Mouse (Mus musculus) midbrain, embryonic 10.5 days (tissue): Measurements from ENCODE around the gene Wdr18. TPM values are rescaled to one million over a fixed set of nuclear protein-coding genes. Genes with fewer than 3 reads are reported as not detected.

Experiments used
- DNase-seq: peaks from one replicate; pipeline ENCODE4 v3.0.0-alpha.2; 2017; ENCODE audit warnings: low spot score
- H3K27ac ChIP-seq: fragments of 300-500 bp; sonication (generic); replicated peaks from 2 replicates; pipeline ENCODE4 v1.5.1; 2016; ENCODE audit warnings: mild to moderate bottlenecking
- H3K27me3 ChIP-seq: fragments of 300-500 bp; sonication (generic); 2 replicates; pipeline ENCODE4 v1.6.1; 2016; ENCODE audit warnings: low read depth, mild to moderate bottlenecking; ENCODE audit not compliant: poor library complexity, severe bottlenecking
- H3K36me3 ChIP-seq: fragments of 300-500 bp; sonication (generic); 2 replicates; pipeline ENCODE4 v1.6.1; 2016; ENCODE audit warnings: mild to moderate bottlenecking, moderate library complexity
- H3K4me1 ChIP-seq: fragments of 300-500 bp; sonication (generic); 2 replicates; pipeline ENCODE4 v1.6.1; 2016
- H3K4me3 ChIP-seq: fragments of 300-500 bp; sonication (generic); 2 replicates; pipeline ENCODE4 v1.5.1; 2016; ENCODE audit warnings: mild to moderate bottlenecking, moderate library complexity
- H3K9me3 ChIP-seq: fragments of 300-500 bp; sonication (generic); replicated peaks from 2 replicates; pipeline ENCODE4 v1.6.1; 2016; ENCODE audit warnings: mild to moderate bottlenecking
- WGBS: fragments of 180-500 bp; shearing (Covaris S2); methylation state at CpG from one replicate; pipeline ENCODE4 v1.1.7; 2016; 5-methylcytosine and 5-hydroxymethylcytosine counted together
- polyA plus RNA-seq: library from polyadenylated mRNA; unstranded; fragments of >200 nt; fragmentation: Nextera tagmentation; extraction: Ambion mirVana; gene quantifications from 2 replicates; pipeline ENCODE4 v1.2.1, GENCODE M21; 2016

Wdr18 gene
- polyA plus RNA-seq, 1 experiment from 2014 or later: 155 TPM

DNA sequence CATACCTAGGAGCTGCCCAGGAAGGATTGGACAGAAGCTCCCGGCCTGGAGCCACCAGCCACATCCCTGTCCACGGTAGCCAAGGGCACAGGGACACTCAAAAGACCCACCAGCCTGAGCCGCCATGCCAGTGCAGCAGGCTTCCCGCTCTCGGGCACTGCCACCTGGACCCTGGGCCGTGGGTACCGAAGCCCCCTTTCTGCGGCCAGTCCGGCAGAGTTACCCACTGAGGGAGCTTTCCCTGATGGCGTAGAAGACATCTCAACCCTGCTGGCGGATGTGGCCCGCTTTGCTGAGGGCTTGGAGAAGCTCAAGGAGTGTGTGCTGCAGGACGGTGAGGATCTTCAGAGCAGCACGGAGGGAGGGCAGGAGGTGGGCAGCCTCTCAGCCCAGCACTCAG lies 57.8 kb downstream of the Wdr18 start:
- Histone ChIP-seq H3K27ac (no peak overlapping the region), H3K4me3 (0 out of 2 replicates have a peak overlapping the region, but pooled peaks have one; percentile 2), H3K4me1 (peaks cover 35% of the 10 kb centered on the region), H3K9me3 (no peaks in the 10 kb centered on the region), H3K27me3 (peaks cover 81% of the 10 kb centered on the region), H3K36me3 (peaks cover 5% of the 10 kb centered on the region)
- DNase-seq: no peak
- 82% methylated on average over 14 of the region's 14 CpGs for WGBS

DNA sequence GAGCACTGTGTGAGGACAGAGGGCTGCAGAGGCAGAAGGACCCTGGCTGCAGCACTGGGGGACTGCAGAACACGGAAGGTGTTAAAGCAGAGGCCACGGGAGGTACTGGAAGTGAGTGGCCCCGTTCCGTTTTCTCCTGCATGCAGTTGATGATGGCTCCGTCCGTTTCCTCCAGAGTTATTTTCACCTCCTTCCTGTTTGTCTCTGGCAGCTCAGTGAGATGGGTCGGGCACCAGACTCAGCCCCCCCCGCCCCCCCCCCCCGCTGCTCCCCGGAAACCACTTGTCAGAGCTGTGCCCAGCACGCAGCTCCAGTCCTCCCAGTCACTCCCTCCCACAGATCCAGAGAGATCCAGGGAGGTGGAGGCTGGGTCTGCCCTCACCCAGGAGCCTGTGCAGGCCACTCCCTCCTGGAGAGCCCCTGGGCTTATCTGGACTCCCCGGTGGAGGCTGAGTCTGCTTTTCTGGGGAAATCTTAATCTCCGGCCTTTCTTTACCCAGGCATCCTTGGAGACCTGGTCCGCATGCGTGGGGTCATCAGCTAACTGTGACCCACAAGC lies 58.9 kb downstream of the Wdr18 start:
- DNase-seq: peak; percentile 40
- WGBS: 6% methylated on average over 14 of the region's 15 CpGs
- peaks cover 35% of the 10 kb centered on the region for H3K4me1 ChIP-seq
- no peaks in the 10 kb centered on the region for H3K9me3 ChIP-seq
- H3K36me3 ChIP-seq: peaks cover 7% of the 10 kb centered on the region
- peak overlapping the region; percentile 85 for H3K27ac ChIP-seq
- H3K27me3 ChIP-seq: peaks cover 71% of the 10 kb centered on the region
- H3K4me3 ChIP-seq: peak overlapping the region; percentile 49

DNA sequence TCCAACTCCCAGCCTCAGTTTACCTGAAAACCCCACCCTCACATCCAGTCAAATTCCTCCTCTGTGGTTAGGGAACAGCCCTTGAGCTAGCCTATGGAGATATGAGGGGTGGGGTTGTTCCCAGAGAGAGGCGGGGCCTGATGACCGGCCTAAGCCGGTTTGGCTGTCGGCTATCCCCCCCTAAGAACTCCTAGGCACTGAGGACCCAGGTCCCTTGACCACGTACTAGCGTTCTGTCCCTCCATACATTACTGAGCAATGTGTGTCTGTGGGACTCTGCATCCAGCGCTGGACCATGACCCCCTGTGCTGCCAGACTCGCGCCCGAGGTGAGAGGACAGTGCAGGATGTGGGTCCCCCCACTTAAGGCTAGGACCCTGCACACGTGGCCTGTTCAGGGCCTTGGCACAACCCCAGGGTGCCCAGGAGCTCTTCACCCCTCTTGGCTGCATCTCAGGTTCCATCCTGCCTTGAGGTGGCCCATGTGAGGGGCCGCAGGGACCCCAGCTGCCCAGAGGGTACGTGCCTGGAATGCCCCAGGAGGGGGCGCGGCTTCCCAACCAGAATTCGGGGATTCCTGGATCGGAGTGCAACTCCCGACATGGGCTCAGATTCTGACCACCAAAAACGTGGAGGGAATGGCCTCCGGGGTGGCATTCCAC lies 59.6 kb downstream of the Wdr18 start:
- Histone ChIP-seq H3K9me3 (no peaks in the 10 kb centered on the region), H3K4me3 (peak overlapping the region; percentile 49), H3K27ac (peak overlapping the region; percentile 85), H3K36me3 (peaks cover 7% of the 10 kb centered on the region), H3K27me3 (peaks cover 63% of the 10 kb centered on the region), H3K4me1 (peaks cover 37% of the 10 kb centered on the region)
- WGBS: 5% methylated on average over 20 of the region's 20 CpGs
- peak; percentile 57 for DNase-seq

Other genes starting within 250 kb of the Wdr18 start
- 0.05 TPM in 2 replicates for gene Hcn2, start 243.5 kb upstream of the Wdr18 start, polyA plus RNA-seq
- gene Polrmt, start 213.6 kb upstream of the Wdr18 start, polyA plus RNA-seq: 48.6 and 51.7 TPM in 2 replicates
- 0.27 and 0.42 TPM in 2 replicates for gene Fgf22, start 205.1 kb upstream of the Wdr18 start, polyA plus RNA-seq
- 109 and 118 TPM in 2 replicates for gene Rnf126, start 193.2 kb upstream of the Wdr18 start, polyA plus RNA-seq
- 1.1 and 1.8 TPM in 2 replicates for gene Fstl3, start 182.9 kb upstream of the Wdr18 start, polyA plus RNA-seq
- 0.05 TPM in 1 of 2 replicates, not detected in the other for gene Prss57, start 169.2 kb upstream of the Wdr18 start, polyA plus RNA-seq
- 130 and 153 TPM in 2 replicates for gene Palm, start 166.6 kb upstream of the Wdr18 start, polyA plus RNA-seq
- 0.46 and 0.67 TPM in 2 replicates for gene Misp, start 139.2 kb upstream of the Wdr18 start, polyA plus RNA-seq
- gene Ptbp1, start 105.7 kb upstream of the Wdr18 start, polyA plus RNA-seq: 296 and 334 TPM in 2 replicates
- gene Prtn3, start 85.7 kb upstream of the Wdr18 start, polyA plus RNA-seq: 8.0 and 13.5 TPM in 2 replicates
- gene Plppr3, start 85.5 kb upstream of the Wdr18 start, polyA plus RNA-seq: 110 and 169 TPM in 2 replicates
- 0.16 and 0.46 TPM in 2 replicates for gene Elane, start 73.9 kb upstream of the Wdr18 start, polyA plus RNA-seq
- not detected in 2 replicates for gene Cfd, start 69.3 kb upstream of the Wdr18 start, polyA plus RNA-seq
- 69.8 and 70.8 TPM in 2 replicates for gene Med16, start 51.2 kb upstream of the Wdr18 start, polyA plus RNA-seq
- 2.0 and 5.5 TPM in 2 replicates for gene Gm26602, start 49.3 kb upstream of the Wdr18 start, polyA plus RNA-seq
- gene Kiss1r, start 43.2 kb upstream of the Wdr18 start, polyA plus RNA-seq: 1.0 and 1.2 TPM in 2 replicates
- 126 and 154 TPM in 2 replicates for gene R3hdm4, start 38.9 kb upstream of the Wdr18 start, polyA plus RNA-seq
- gene Arid3a, start 33.1 kb upstream of the Wdr18 start, polyA plus RNA-seq: 12.5 and 13.4 TPM in 2 replicates
- 0.25 and 0.30 TPM in 2 replicates for gene Grin3b, start 10.6 kb downstream of the Wdr18 start, polyA plus RNA-seq
- gene Tmem259, start 24.2 kb downstream of the Wdr18 start, polyA plus RNA-seq: 11.0 TPM in 2 replicates
- 198 and 199 TPM in 2 replicates for gene Cnn2, start 28.4 kb downstream of the Wdr18 start, polyA plus RNA-seq
- gene Abca7, start 36.3 kb downstream of the Wdr18 start, polyA plus RNA-seq: 3.2 and 4.8 TPM in 2 replicates
- 7.9 and 8.0 TPM in 2 replicates for gene Arhgap45, start 56.5 kb downstream of the Wdr18 start, polyA plus RNA-seq
- 233 and 276 TPM in 2 replicates for gene Polr2e, start 79.6 kb downstream of the Wdr18 start, polyA plus RNA-seq
- gene Gpx4, start 87.0 kb downstream of the Wdr18 start, polyA plus RNA-seq: 702 and 747 TPM in 2 replicates
- gene Sbno2, start 145.4 kb downstream of the Wdr18 start, polyA plus RNA-seq: 15.0 and 15.2 TPM in 2 replicates
- 18.0 and 19.7 TPM in 2 replicates for gene Stk11, start 155.7 kb downstream of the Wdr18 start, polyA plus RNA-seq
- gene Atp5d, start 178.5 kb downstream of the Wdr18 start, polyA plus RNA-seq: 463 and 481 TPM in 2 replicates
- gene Cbarp, start 180.7 kb downstream of the Wdr18 start, polyA plus RNA-seq: 7.8 and 9.3 TPM in 2 replicates
- gene Midn, start 188.1 kb downstream of the Wdr18 start, polyA plus RNA-seq: 17.8 and 19.7 TPM in 2 replicates
- gene Cirbp, start 205.8 kb downstream of the Wdr18 start, polyA plus RNA-seq: 91.8 and 135 TPM in 2 replicates
- gene 1600002K03Rik, start 212.8 kb downstream of the Wdr18 start, polyA plus RNA-seq: 10.6 and 11.2 TPM in 2 replicates
- gene Efna2, start 219.3 kb downstream of the Wdr18 start, polyA plus RNA-seq: 56.6 and 64.5 TPM in 2 replicates